Mouse (Mus musculus): ENCODE results near the gene Gm7951. TPM values are rescaled to one million over a fixed set of nuclear protein-coding genes. Genes with fewer than 3 reads are reported as not detected.
"Not testable (repeated sequence)": the region's sequence is repeated elsewhere in the genome, so short reads cannot be mapped to it uniquely, and the experiment has no call there.

Gm7951 gene
- not detected in 2 replicates for polyA plus RNA-seq (2015; fragmentation: Nextera tagmentation; extraction: Ambion mirVana)

- H3K9me3 ChIP-seq, ATAC-seq: not testable (repeated sequence)
- 83% methylated on average over 1 of the region's 2 CpGs for WGBS
Observed at GRCm38 (mm10) chr14:42117269-42117668, at the start of gene Gm7951. Gene Gm7951, minus strand, starts transcription at chr14:42117369.

GRCm38 (mm10) chr14:42162522-42162921 is 45.4 kb upstream of the Gm7951 start, which contains the start of gene Gm17027:
Gene Gm17027, minus strand, starts transcription at chr14:42162622.
- not testable (repeated sequence) for H3K4me1 ChIP-seq (replicated peaks); H3K9ac ChIP-seq; H3K4me3 ChIP-seq (replicated peaks); H3K9me3 ChIP-seq; ATAC-seq; H3K4me2 ChIP-seq (replicated peaks); H3K27me3 ChIP-seq (replicated peaks); H3K36me3 ChIP-seq; H3K27ac ChIP-seq
- 62% methylated on average over 2 of the region's 2 CpGs for WGBS

More at GRCm38 (mm10) chr14:42117269-42117668, at the start of gene Gm7951:
- not testable (repeated sequence) for H3K4me3 ChIP-seq (replicated peaks); H3K9ac ChIP-seq; H3K4me2 ChIP-seq (replicated peaks); H3K4me1 ChIP-seq (replicated peaks); H3K36me3 ChIP-seq; H3K27ac ChIP-seq; H3K27me3 ChIP-seq (replicated peaks)

- H3K9me3 ChIP-seq; H3K4me3 ChIP-seq (replicated peaks); H3K4me2 ChIP-seq (replicated peaks); H3K4me1 ChIP-seq (replicated peaks); H3K27me3 ChIP-seq (replicated peaks); H3K36me3 ChIP-seq; H3K9ac ChIP-seq; ATAC-seq; H3K27ac ChIP-seq: not testable (repeated sequence)
- 65% methylated on average over 7 of the region's 8 CpGs for WGBS
Observed at GRCm38 (mm10) chr14:42134571-42134970, 17.4 kb upstream of the Gm7951 start.

GRCm38 (mm10) chr14:42133806-42134205 is 16.6 kb upstream of the Gm7951 start:
- 55% methylated on average over 10 of the region's 14 CpGs for WGBS
- not testable (repeated sequence) for H3K9me3 ChIP-seq; ATAC-seq; H3K4me3 ChIP-seq (replicated peaks); H3K36me3 ChIP-seq; H3K4me1 ChIP-seq (replicated peaks); H3K27me3 ChIP-seq (replicated peaks); H3K27ac ChIP-seq; H3K4me2 ChIP-seq (replicated peaks); H3K9ac ChIP-seq

Other genes with a start within 250 kb of the Gm7951 start
- not detected in 2 replicates for gene Gm7980, start 210.1 kb downstream of the Gm7951 start, polyA plus RNA-seq (2015; fragmentation: Nextera tagmentation; extraction: Ambion mirVana)
- not detected in 2 replicates for gene 1700049E17Rik1, start 192.4 kb downstream of the Gm7951 start, polyA plus RNA-seq (2015; fragmentation: Nextera tagmentation; extraction: Ambion mirVana)
- not detected in 2 replicates for gene 1700024B05Rik, start 173.4 kb downstream of the Gm7951 start, polyA plus RNA-seq (2015; fragmentation: Nextera tagmentation; extraction: Ambion mirVana)
- not detected in 2 replicates for gene Gm6401, start 149.4 kb downstream of the Gm7951 start, polyA plus RNA-seq (2015; fragmentation: Nextera tagmentation; extraction: Ambion mirVana)
- not detected in 2 replicates for gene Gm3543, start 134.0 kb downstream of the Gm7951 start, polyA plus RNA-seq (2015; fragmentation: Nextera tagmentation; extraction: Ambion mirVana)
- gene Gm17027, start 45.3 kb upstream of the Gm7951 start, polyA plus RNA-seq (2015; fragmentation: Nextera tagmentation; extraction: Ambion mirVana), result not detected in 2 replicates
- gene Gm3573, start 73.4 kb upstream of the Gm7951 start, polyA plus RNA-seq (2015; fragmentation: Nextera tagmentation; extraction: Ambion mirVana), result not detected in 2 replicates
- gene Gm17026, start 142.7 kb upstream of the Gm7951 start, polyA plus RNA-seq (2015; fragmentation: Nextera tagmentation; extraction: Ambion mirVana), result not detected in 2 replicates
- gene Gm9611, start 180.0 kb upstream of the Gm7951 start, polyA plus RNA-seq (2015; fragmentation: Nextera tagmentation; extraction: Ambion mirVana), result not detected in 2 replicates
- not detected in 2 replicates for gene Gm7995, start 192.8 kb upstream of the Gm7951 start, polyA plus RNA-seq (2015; fragmentation: Nextera tagmentation; extraction: Ambion mirVana)

All from intestine, embryonic 15.5 days (tissue).